Mouse (Mus musculus): ENCODE measurements around the gene Scn8a. TPM values are rescaled to one million over a fixed set of nuclear protein-coding genes. Genes with fewer than 3 reads are reported as not detected.

Gene Scn8a
- total and polyA plus RNA-seq, 3 experiments: 0.02 TPM; not detected in 2

GRCm38 (mm10) chr15:100918046-100918445 lies 48.4 kb downstream of the Scn8a start:
- H3K27ac ChIP-seq: no peak overlapping the region
- DNase-seq: no peak
- no peaks in the 10 kb centered on the region for H3K4me1 ChIP-seq (ENCODE audit: control insufficient read depth, insufficient read depth, low read length)
- TF ChIP-seq CTCF (IDR thresholded peaks at IDR 0.05) (no peak), EP300 (IDR thresholded peaks at IDR 0.05; ENCODE audit: insufficient read depth, low read depth, low read length) (no peak), POLR2A (IDR thresholded peaks at IDR 0.05; ENCODE audit: insufficient read depth, low read depth, low read length) (no peak)
- intact Hi-C loops (cut with DNase I): no loop called here
- WGBS: 26% methylated on average over 4 of the region's 4 CpGs
- peaks cover 1% of the 10 kb centered on the region; the same call in 1 of the 2 replicates for H3K27me3 ChIP-seq (ENCODE audit: control insufficient read depth, insufficient read depth, low read length)
- H3K36me3 ChIP-seq (ENCODE audit: control insufficient read depth, insufficient read depth, low read length): no peaks in the 10 kb centered on the region
- H3K9ac ChIP-seq (ENCODE audit: low read depth, low read length): no peak overlapping the region
- H3K4me3 ChIP-seq: no peak overlapping the region
- H3K79me2 ChIP-seq (replicated peaks; ENCODE audit: control insufficient read depth, insufficient read depth, low read length): no peaks in the 10 kb centered on the region

- WGBS: 92% methylated on average over 11 of the region's 11 CpGs
- DNase-seq: no peak
- Histone ChIP-seq H3K4me1 (ENCODE audit: control insufficient read depth, insufficient read depth, low read length) (no peaks in the 10 kb centered on the region), H3K27ac (no peak overlapping the region), H3K4me3 (no peak overlapping the region), H3K79me2 (replicated peaks; ENCODE audit: control insufficient read depth, insufficient read depth, low read length) (no peaks in the 10 kb centered on the region), H3K9ac (ENCODE audit: low read depth, low read length) (no peak overlapping the region), H3K27me3 (ENCODE audit: control insufficient read depth, insufficient read depth, low read length) (no peaks in the 10 kb centered on the region), H3K36me3 (ENCODE audit: control insufficient read depth, insufficient read depth, low read length) (no peaks in the 10 kb centered on the region)
- TF ChIP-seq CTCF (IDR thresholded peaks at IDR 0.05) (no peak), EP300 (IDR thresholded peaks at IDR 0.05; ENCODE audit: insufficient read depth, low read depth, low read length) (no peak), POLR2A (IDR thresholded peaks at IDR 0.05; ENCODE audit: insufficient read depth, low read depth, low read length) (no peak)
- intact Hi-C loops (cut with DNase I): no loop called here
These were observed 52.6 kb downstream of the Scn8a start for GRCm38 (mm10) chr15:100922210-100922609.

- no peak for TF ChIP-seq EP300 (IDR thresholded peaks at IDR 0.05; ENCODE audit: insufficient read depth, low read depth, low read length)
- TF ChIP-seq CTCF (IDR thresholded peaks at IDR 0.05): no peak
- no peak for TF ChIP-seq POLR2A (IDR thresholded peaks at IDR 0.05; ENCODE audit: insufficient read depth, low read depth, low read length)
- DNase-seq: peak; percentile 29 to 36
- no peaks in the 10 kb centered on the region for H3K36me3 ChIP-seq (ENCODE audit: control insufficient read depth, insufficient read depth, low read length)
These were observed 53.8 kb downstream of the Scn8a start for GRCm38 (mm10) chr15:100923476-100923875.

GRCm38 (mm10) chr15:100924941-100925340 lies 55.3 kb downstream of the Scn8a start:
- no peaks in the 10 kb centered on the region for H3K27me3 ChIP-seq (ENCODE audit: control insufficient read depth, insufficient read depth, low read length)
- intact Hi-C loops (cut with DNase I): no loop called here
- H3K36me3 ChIP-seq (ENCODE audit: control insufficient read depth, insufficient read depth, low read length): no peaks in the 10 kb centered on the region
- H3K4me3 ChIP-seq: no peak overlapping the region
- no peaks in the 10 kb centered on the region for H3K79me2 ChIP-seq (replicated peaks; ENCODE audit: control insufficient read depth, insufficient read depth, low read length)
- 81% methylated on average over 10 of the region's 10 CpGs for WGBS
- TF ChIP-seq POLR2A (IDR thresholded peaks at IDR 0.05; ENCODE audit: insufficient read depth, low read depth, low read length) (no peak), EP300 (IDR thresholded peaks at IDR 0.05; ENCODE audit: insufficient read depth, low read depth, low read length) (no peak), CTCF (IDR thresholded peaks at IDR 0.05) (no peak)
- no peak overlapping the region for H3K27ac ChIP-seq
- H3K9ac ChIP-seq (ENCODE audit: low read depth, low read length): no peak overlapping the region
- DNase-seq: no peak
- no peaks in the 10 kb centered on the region for H3K4me1 ChIP-seq (ENCODE audit: control insufficient read depth, insufficient read depth, low read length)

More at GRCm38 (mm10) chr15:100923476-100923875, 53.8 kb downstream of the Scn8a start:
- Histone ChIP-seq H3K9ac (ENCODE audit: low read depth, low read length) (no peak overlapping the region), H3K27ac (no peak overlapping the region), H3K79me2 (replicated peaks; ENCODE audit: control insufficient read depth, insufficient read depth, low read length) (no peaks in the 10 kb centered on the region), H3K27me3 (ENCODE audit: control insufficient read depth, insufficient read depth, low read length) (no peaks in the 10 kb centered on the region), H3K4me3 (no peak overlapping the region), H3K4me1 (ENCODE audit: control insufficient read depth, insufficient read depth, low read length) (no peaks in the 10 kb centered on the region)
- intact Hi-C loops (cut with DNase I): no loop called here
- 21% methylated on average over 19 of the region's 19 CpGs for WGBS

DNA sequence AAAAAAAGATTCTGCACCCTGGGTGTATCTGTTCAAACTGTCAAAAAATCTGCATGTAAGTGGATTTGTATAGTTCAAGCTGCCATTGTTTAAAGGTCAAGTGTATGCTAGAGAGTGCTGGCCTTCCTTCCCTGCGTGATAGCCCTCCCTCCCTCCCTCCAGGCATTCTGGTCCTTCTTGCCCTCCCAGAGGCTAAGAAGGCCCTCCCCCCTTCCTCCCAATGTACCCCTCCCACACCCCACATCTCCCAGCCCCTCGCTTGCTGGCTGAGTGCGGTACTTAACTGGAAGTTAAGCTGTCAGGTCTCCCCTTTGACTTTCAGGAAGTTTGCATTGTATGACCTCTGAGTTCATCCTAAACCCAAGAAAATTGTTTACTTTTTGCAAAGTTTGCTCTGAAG lies 60.8 kb downstream of the Scn8a start:
- Histone ChIP-seq H3K27ac (no peak overlapping the region), H3K9ac (ENCODE audit: low read depth, low read length) (no peak overlapping the region), H3K36me3 (ENCODE audit: control insufficient read depth, insufficient read depth, low read length) (no peaks in the 10 kb centered on the region), H3K79me2 (replicated peaks; ENCODE audit: control insufficient read depth, insufficient read depth, low read length) (no peaks in the 10 kb centered on the region), H3K27me3 (ENCODE audit: control insufficient read depth, insufficient read depth, low read length) (no peaks in the 10 kb centered on the region), H3K4me3 (no peak overlapping the region), H3K4me1 (ENCODE audit: control insufficient read depth, insufficient read depth, low read length) (no peaks in the 10 kb centered on the region)
- no peak for DNase-seq
- TF ChIP-seq CTCF (IDR thresholded peaks at IDR 0.05) (no peak), EP300 (IDR thresholded peaks at IDR 0.05; ENCODE audit: insufficient read depth, low read depth, low read length) (no peak), POLR2A (IDR thresholded peaks at IDR 0.05; ENCODE audit: insufficient read depth, low read depth, low read length) (no peak)
- intact Hi-C loops (cut with DNase I): no loop called here
- WGBS: 47% methylated on average over 3 of the region's 3 CpGs

DNA sequence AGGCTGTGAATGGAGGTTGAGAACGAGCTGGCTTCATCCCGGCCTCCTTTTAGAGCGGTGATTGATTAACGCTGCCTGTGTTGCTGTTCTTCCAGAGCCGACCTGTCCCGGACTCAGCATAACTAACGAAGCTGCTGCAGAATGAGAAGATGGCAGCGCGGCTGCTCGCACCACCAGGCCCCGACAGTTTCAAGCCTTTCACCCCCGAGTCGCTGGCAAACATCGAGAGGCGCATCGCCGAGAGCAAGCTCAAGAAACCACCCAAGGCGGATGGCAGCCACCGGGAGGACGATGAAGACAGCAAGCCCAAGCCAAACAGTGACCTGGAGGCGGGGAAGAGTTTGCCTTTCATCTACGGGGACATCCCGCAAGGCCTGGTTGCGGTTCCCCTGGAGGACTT lies 66.5 kb downstream of the Scn8a start:
- H3K36me3 ChIP-seq (ENCODE audit: control insufficient read depth, insufficient read depth, low read length): no peaks in the 10 kb centered on the region
- H3K27me3 ChIP-seq (ENCODE audit: control insufficient read depth, insufficient read depth, low read length): no peaks in the 10 kb centered on the region
- no peak overlapping the region for H3K27ac ChIP-seq
- no peaks in the 10 kb centered on the region for H3K4me1 ChIP-seq (ENCODE audit: control insufficient read depth, insufficient read depth, low read length)
- H3K4me3 ChIP-seq: no peak overlapping the region
- no peaks in the 10 kb centered on the region for H3K79me2 ChIP-seq (replicated peaks; ENCODE audit: control insufficient read depth, insufficient read depth, low read length)
- intact Hi-C loops (cut with DNase I): no loop called here
- TF ChIP-seq CTCF (IDR thresholded peaks at IDR 0.05) (no peak), EP300 (IDR thresholded peaks at IDR 0.05; ENCODE audit: insufficient read depth, low read depth, low read length) (no peak), POLR2A (IDR thresholded peaks at IDR 0.05; ENCODE audit: insufficient read depth, low read depth, low read length) (no peak)
- 66% methylated on average over 24 of the region's 24 CpGs for whole genome bisulfite sequencing
- no peak overlapping the region for H3K9ac ChIP-seq (ENCODE audit: low read depth, low read length)
- DNase-seq: no peak

Data from heart, adult 2 months (tissue).